Mouse (Mus musculus): ENCODE results near the gene Tert. TPM values are rescaled to one million over a fixed set of nuclear protein-coding genes. Genes with fewer than 3 reads are reported as not detected.
A peak's percentile ranks its signal among the peaks of the same experiment; 100 is the strongest.

The Tert gene
- polyA plus RNA-seq, 1 experiment from 2014 or later = 3.4 TPM

GRCm38 (mm10) chr13:73604156-73604957, 22.4 kb upstream of the Tert start:
- Histone ChIP-seq H3K27ac (ENCODE audit: low read length) (peak overlapping the region; percentile 31; the same call in 1 of the 2 replicates), H3K4me1 (replicated peaks; ENCODE audit: control insufficient read depth, insufficient read depth, low read length) (peaks cover 8% of the 10 kb centered on the region), H3K36me3 (ENCODE audit: control insufficient read depth, insufficient read depth, low read length) (peaks cover 27% of the 10 kb centered on the region), H3K4me2 (ENCODE audit: low read depth, low read length) (peak overlapping the region; percentile 95), H3K27me3 (ENCODE audit: control insufficient read depth, insufficient read depth, low read depth, low read length) (no peaks in the 10 kb centered on the region), H3K4me3 (ENCODE audit: low read length) (peak overlapping the region; percentile 66), H3K9me3 (ENCODE audit: control insufficient read depth, low read length) (no peaks in the 10 kb centered on the region), H3K9ac (ENCODE audit: low read length) (peak overlapping the region; percentile 95)
- ATAC-seq (ENCODE audit: low read depth) = peak; percentile 77
- 2% methylated on average over 39 of the region's 39 CpGs for WGBS

GRCm38 (mm10) chr13:73618406-73618805, 8.3 kb upstream of the Tert start:
- WGBS = 93% methylated on average over 5 of the region's 5 CpGs
- no peak overlapping the region for H3K4me3 ChIP-seq (ENCODE audit: low read length)
- no peak overlapping the region for H3K9ac ChIP-seq (ENCODE audit: low read length)
- no peak overlapping the region for H3K4me2 ChIP-seq (ENCODE audit: low read depth, low read length)
- H3K9me3 ChIP-seq (ENCODE audit: control insufficient read depth, low read length) = no peaks in the 10 kb centered on the region
- H3K27ac ChIP-seq (ENCODE audit: low read length) = no peak overlapping the region
- no peaks in the 10 kb centered on the region for H3K27me3 ChIP-seq (ENCODE audit: control insufficient read depth, insufficient read depth, low read depth, low read length)
- peaks cover 42% of the 10 kb centered on the region for H3K36me3 ChIP-seq (ENCODE audit: control insufficient read depth, insufficient read depth, low read length)
- H3K4me1 ChIP-seq (replicated peaks; ENCODE audit: control insufficient read depth, insufficient read depth, low read length) = no peaks in the 10 kb centered on the region
- ATAC-seq (ENCODE audit: low read depth) = no peak

GRCm38 (mm10) chr13:73620637-73621036, 6.1 kb upstream of the Tert start:
- H3K9ac ChIP-seq (ENCODE audit: low read length) = no peak overlapping the region
- WGBS = 68% methylated on average over 6 of the region's 6 CpGs
- H3K27me3 ChIP-seq (ENCODE audit: control insufficient read depth, insufficient read depth, low read depth, low read length) = no peaks in the 10 kb centered on the region
- H3K36me3 ChIP-seq (ENCODE audit: control insufficient read depth, insufficient read depth, low read length) = peaks cover 32% of the 10 kb centered on the region
- H3K27ac ChIP-seq (ENCODE audit: low read length) = no peak overlapping the region
- H3K4me1 ChIP-seq (replicated peaks; ENCODE audit: control insufficient read depth, insufficient read depth, low read length) = no peaks in the 10 kb centered on the region
- no peak overlapping the region for H3K4me2 ChIP-seq (ENCODE audit: low read depth, low read length)
- H3K9me3 ChIP-seq (ENCODE audit: control insufficient read depth, low read length) = no peaks in the 10 kb centered on the region
- no peak overlapping the region for H3K4me3 ChIP-seq (ENCODE audit: low read length)
- no peak for ATAC-seq (ENCODE audit: low read depth)

GRCm38 (mm10) chr13:73626410-73626744, 334 bp upstream of the Tert start:
- ATAC-seq (ENCODE audit: low read depth) = no peak
- H3K9ac ChIP-seq (ENCODE audit: low read length) = peak overlapping the region; percentile 82
- H3K9me3 ChIP-seq (ENCODE audit: control insufficient read depth, low read length) = no peaks in the 10 kb centered on the region
- no peak overlapping the region for H3K27ac ChIP-seq (ENCODE audit: low read length)
- peak overlapping the region; percentile 75 for H3K4me3 ChIP-seq (ENCODE audit: low read length)
- 45% methylated on average over 6 of the region's 6 CpGs for WGBS
- H3K36me3 ChIP-seq (ENCODE audit: control insufficient read depth, insufficient read depth, low read length) = peaks cover 3% of the 10 kb centered on the region; the same call in 1 of the 2 replicates
- peaks cover 7% of the 10 kb centered on the region for H3K4me1 ChIP-seq (replicated peaks; ENCODE audit: control insufficient read depth, insufficient read depth, low read length)
- no peaks in the 10 kb centered on the region for H3K27me3 ChIP-seq (ENCODE audit: control insufficient read depth, insufficient read depth, low read depth, low read length)
- peak overlapping the region; percentile 97 for H3K4me2 ChIP-seq (ENCODE audit: low read depth, low read length)

GRCm38 (mm10) chr13:73628586-73629113, 1.9 kb downstream of the Tert start:
- Histone ChIP-seq H3K4me3 (ENCODE audit: low read length) (no peak overlapping the region), H3K9ac (ENCODE audit: low read length) (no peak overlapping the region), H3K36me3 (ENCODE audit: control insufficient read depth, insufficient read depth, low read length) (no peaks in the 10 kb centered on the region), H3K27ac (ENCODE audit: low read length) (no peak overlapping the region), H3K4me1 (replicated peaks; ENCODE audit: control insufficient read depth, insufficient read depth, low read length) (peaks cover 7% of the 10 kb centered on the region), H3K9me3 (ENCODE audit: control insufficient read depth, low read length) (no peaks in the 10 kb centered on the region), H3K4me2 (ENCODE audit: low read depth, low read length) (no peak overlapping the region), H3K27me3 (ENCODE audit: control insufficient read depth, insufficient read depth, low read depth, low read length) (no peaks in the 10 kb centered on the region)
- no peak for ATAC-seq (ENCODE audit: low read depth)
- WGBS = 83% methylated on average over 11 of the region's 11 CpGs

- H3K36me3 ChIP-seq (ENCODE audit: control insufficient read depth, insufficient read depth, low read length) = no peaks in the 10 kb centered on the region
- no peak overlapping the region for H3K4me2 ChIP-seq (ENCODE audit: low read depth, low read length)
- peaks cover 7% of the 10 kb centered on the region for H3K4me1 ChIP-seq (replicated peaks; ENCODE audit: control insufficient read depth, insufficient read depth, low read length)
- no peak overlapping the region for H3K27ac ChIP-seq (ENCODE audit: low read length)
- H3K4me3 ChIP-seq (ENCODE audit: low read length) = no peak overlapping the region
- H3K9me3 ChIP-seq (ENCODE audit: control insufficient read depth, low read length) = no peaks in the 10 kb centered on the region
- ATAC-seq (ENCODE audit: low read depth) = no peak
- H3K27me3 ChIP-seq (ENCODE audit: control insufficient read depth, insufficient read depth, low read depth, low read length) = no peaks in the 10 kb centered on the region
- no peak overlapping the region for H3K9ac ChIP-seq (ENCODE audit: low read length)
- WGBS = 95% methylated on average over 3 of the region's 3 CpGs
These were observed 5.1 kb downstream of the Tert start for GRCm38 (mm10) chr13:73631837-73632236.

- Histone ChIP-seq H3K4me3 (ENCODE audit: low read length) (no peak overlapping the region), H3K9ac (ENCODE audit: low read length) (no peak overlapping the region), H3K4me1 (replicated peaks; ENCODE audit: control insufficient read depth, insufficient read depth, low read length) (no peaks in the 10 kb centered on the region), H3K4me2 (ENCODE audit: low read depth, low read length) (no peak overlapping the region), H3K9me3 (ENCODE audit: control insufficient read depth, low read length) (no peaks in the 10 kb centered on the region), H3K27me3 (ENCODE audit: control insufficient read depth, insufficient read depth, low read depth, low read length) (no peaks in the 10 kb centered on the region), H3K27ac (ENCODE audit: low read length) (no peak overlapping the region), H3K36me3 (ENCODE audit: control insufficient read depth, insufficient read depth, low read length) (no peaks in the 10 kb centered on the region; the same call in 1 of the 2 replicates)
- WGBS = 38% methylated on average over 5 of the region's 6 CpGs
- no peak for ATAC-seq (ENCODE audit: low read depth)
These were observed 11.1 kb downstream of the Tert start for GRCm38 (mm10) chr13:73637826-73638225.

GRCm38 (mm10) chr13:73641296-73641695, 14.6 kb downstream of the Tert start:
- WGBS = 80% methylated on average over 4 of the region's 4 CpGs
- no peaks in the 10 kb centered on the region for H3K4me1 ChIP-seq (replicated peaks; ENCODE audit: control insufficient read depth, insufficient read depth, low read length)
- H3K4me3 ChIP-seq (ENCODE audit: low read length) = no peak overlapping the region
- no peak overlapping the region for H3K27ac ChIP-seq (ENCODE audit: low read length)
- H3K9ac ChIP-seq (ENCODE audit: low read length) = no peak overlapping the region
- H3K36me3 ChIP-seq (ENCODE audit: control insufficient read depth, insufficient read depth, low read length) = no peaks in the 10 kb centered on the region; the same call in 1 of the 2 replicates
- no peak for ATAC-seq (ENCODE audit: low read depth)
- no peaks in the 10 kb centered on the region for H3K9me3 ChIP-seq (ENCODE audit: control insufficient read depth, low read length)
- H3K27me3 ChIP-seq (ENCODE audit: control insufficient read depth, insufficient read depth, low read depth, low read length) = no peaks in the 10 kb centered on the region
- H3K4me2 ChIP-seq (ENCODE audit: low read depth, low read length) = no peak overlapping the region

GRCm38 (mm10) chr13:73646397-73647087, 19.8 kb downstream of the Tert start:
- Histone ChIP-seq H3K9ac (ENCODE audit: low read length) (no peak overlapping the region), H3K4me1 (replicated peaks; ENCODE audit: control insufficient read depth, insufficient read depth, low read length) (no peaks in the 10 kb centered on the region), H3K9me3 (ENCODE audit: control insufficient read depth, low read length) (no peaks in the 10 kb centered on the region), H3K4me2 (ENCODE audit: low read depth, low read length) (no peak overlapping the region), H3K27me3 (ENCODE audit: control insufficient read depth, insufficient read depth, low read depth, low read length) (no peaks in the 10 kb centered on the region), H3K4me3 (ENCODE audit: low read length) (no peak overlapping the region), H3K36me3 (ENCODE audit: control insufficient read depth, insufficient read depth, low read length) (peaks cover 3% of the 10 kb centered on the region; the same call in 1 of the 2 replicates), H3K27ac (ENCODE audit: low read length) (no peak overlapping the region)
- ATAC-seq (ENCODE audit: low read depth) = no peak
- whole genome bisulfite sequencing = 38% methylated on average over 6 of the region's 6 CpGs
